ENCODE assay signal across 27 mouse cellular contexts in the genomic region with DNA sequence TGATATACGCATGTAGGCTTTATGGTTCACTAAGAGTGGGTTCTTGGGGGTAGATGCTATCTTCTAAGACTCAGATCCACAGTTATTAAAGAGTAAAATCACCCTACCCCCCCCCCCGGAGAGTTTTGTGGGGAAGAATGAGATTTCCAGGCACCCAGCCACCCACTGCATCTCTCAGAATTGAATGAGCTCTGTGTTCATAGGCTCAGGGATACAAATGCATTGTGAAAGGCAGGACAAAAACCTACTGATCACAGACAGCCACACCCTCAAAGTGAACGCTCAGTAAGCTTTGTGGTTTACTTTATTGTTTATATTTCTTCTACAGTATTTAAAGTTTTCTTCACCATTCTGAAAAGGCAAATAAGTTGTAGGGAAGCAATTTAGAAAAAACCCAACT. TPM values are rescaled to one million over a fixed set of nuclear protein-coding genes. Genes with fewer than 3 reads are reported as not detected.
DNase-seq lines count a peak whose midpoint lies in the region; ATAC-seq and TF ChIP-seq lines count a peak whose summit lies in the region.
"Had no signal": no experiment of that assay in that cellular context is flagged by ENCODE, and none has a peak within 500 bp of the region (broad histone marks: within the 10 kb centered on the region; RNA-seq: fewer than 3 reads in every experiment).

No protein-coding gene starts in this region.

- H3K4me3 ChIP-seq in cortical plate, adult 2 months (ENCODE audit: insufficient read depth, low read length) = no peak overlapping the region
- no peak overlapping the region for H3K4me3 ChIP-seq in liver, embryonic 12.5 days
- H3K4me3 ChIP-seq: embryonic facial prominence, embryonic 10.5 days; embryonic facial prominence, embryonic 12.5 days; forebrain, embryonic 13.5 days; forebrain, embryonic 15.5 days had no signal

- no peak for TF ChIP-seq POLR2A in cortical plate, adult 2 months (IDR thresholded peaks at IDR 0.05; ENCODE audit: extremely low read depth, insufficient read depth, low read length)

- H3K9me3 ChIP-seq in liver, embryonic 12.5 days (replicated peaks) = no peaks in the 10 kb centered on the region
- H3K9me3 ChIP-seq: embryonic facial prominence, embryonic 10.5 days; embryonic facial prominence, embryonic 12.5 days; forebrain, embryonic 13.5 days; forebrain, embryonic 15.5 days had no signal

- no peak overlapping the region for H3K4me2 ChIP-seq in liver, embryonic 12.5 days
- H3K4me2 ChIP-seq: embryonic facial prominence, embryonic 12.5 days; forebrain, embryonic 13.5 days; forebrain, embryonic 15.5 days had no signal

- ATAC-seq in monocyte, adult 5-6 weeks (replicated peaks; ENCODE audit: insufficient number of reproducible peaks, low FRiP score, low TSS enrichment, poor library complexity, severe bottlenecking) = no peak
- ATAC-seq in liver, embryonic 12.5 days = no peak
- ATAC-seq: forebrain, embryonic 13.5 days; forebrain, embryonic 15.5 days; forebrain, postnatal 0 days had no signal

- H3K9ac ChIP-seq in liver, embryonic 12.5 days = no peak overlapping the region
- H3K9ac ChIP-seq: embryonic facial prominence, embryonic 12.5 days; forebrain, embryonic 13.5 days; forebrain, embryonic 15.5 days; forebrain, postnatal 0 days had no signal

- TF ChIP-seq CTCF in cortical plate, adult 2 months (IDR thresholded peaks at IDR 0.05; ENCODE audit: extremely low read depth, insufficient read depth, low read length) = no peak

- H3K27ac ChIP-seq in cortical plate, adult 2 months (ENCODE audit: insufficient read depth, low read length) = 0 out of 2 replicates have a peak overlapping the region, but pooled peaks have one; percentile 71
- H3K27ac ChIP-seq in liver, embryonic 12.5 days = no peak overlapping the region
- H3K27ac ChIP-seq: embryonic facial prominence, embryonic 10.5 days; embryonic facial prominence, embryonic 12.5 days; forebrain, embryonic 13.5 days; forebrain, embryonic 15.5 days had no signal

- DNase-seq in layer of hippocampus, adult 11-12 months (ENCODE audit: low spot score) = peak; percentile 29
- DNase-seq in layer of hippocampus, postnatal 10 days (ENCODE audit: low spot score in 2 of 2) = no peak
- peak; percentile 27 for DNase-seq in layer of hippocampus, adult 9-11 months
- DNase-seq in layer of hippocampus, postnatal 25 days (ENCODE audit: extremely low spot score in 1 of 2, low spot score in 1 of 2) = no peak
- peak; percentile 81 for DNase-seq in brain, adult 2 months (ENCODE audit: low read depth, low spot score)
- DNase-seq: adrenal gland, adult 2 months; adrenal gland, postnatal 10 days; adrenal gland, postnatal 25 days; cerebellum, adult 11-12 months; cerebellum, adult 8-10 months; cerebellum, adult 9-11 months; cerebellum, postnatal 14 days; cerebellum, postnatal 36 days; forebrain, postnatal 0 days had no signal

- H3K27me3 ChIP-seq in liver, embryonic 12.5 days (replicated peaks) = no peaks in the 10 kb centered on the region
- H3K27me3 ChIP-seq: embryonic facial prominence, embryonic 12.5 days; forebrain, embryonic 13.5 days; forebrain, embryonic 15.5 days had no signal

- 62% methylated on average over 3 of the region's 3 CpGs for WGBS in liver, embryonic 12.5 days (ENCODE audit: insufficient replicate concordance)

- no peaks in the 10 kb centered on the region for H3K4me1 ChIP-seq in cortical plate, adult 2 months (ENCODE audit: control insufficient read depth, insufficient read depth, low read length)
- no peaks in the 10 kb centered on the region for H3K4me1 ChIP-seq in liver, embryonic 12.5 days
- H3K4me1 ChIP-seq: embryonic facial prominence, embryonic 10.5 days; embryonic facial prominence, embryonic 12.5 days; forebrain, embryonic 13.5 days; forebrain, embryonic 15.5 days had no signal

- H3K36me3 ChIP-seq in liver, embryonic 12.5 days = no peaks in the 10 kb centered on the region
- H3K36me3 ChIP-seq: embryonic facial prominence, embryonic 10.5 days; embryonic facial prominence, embryonic 12.5 days; forebrain, embryonic 15.5 days had no signal

RNA-seq across cellular contexts. Expression of gene Cyp2j12, which starts 6.7 kb away (rescaled TPM):
- total RNA-seq in layer of hippocampus, postnatal 10 days (2021) = under 1 TPM in 1 of 2 experiments, not detected in 1; 0.20 TPM
- 1 to 10 TPM; 4.3 to 4.8 TPM for total RNA-seq in layer of hippocampus, postnatal 25 days (2021)
- 4.4 and 6.8 TPM in 2 replicates for polyA plus RNA-seq in cortical plate, adult 2 months (2012; rRNA removed)
- not detected in 3 replicates for total RNA-seq in monocyte, adult 5-6 weeks (2017)
- polyA plus RNA-seq in liver, embryonic 12.5 days (2016; fragmentation: Nextera tagmentation; extraction: Ambion mirVana) = not detected in 2 replicates
- total RNA-seq: common myeloid progenitor, adult 5-6 weeks; ES-E14; forebrain, postnatal 0 days; MEL had no signal
- polyA plus RNA-seq: adrenal gland, adult 2 months; C2C12; embryonic facial prominence, embryonic 10.5 days; embryonic facial prominence, embryonic 12.5 days; embryonic facial prominence, embryonic 14.5 days; forebrain, embryonic 11.5 days; forebrain, embryonic 13.5 days; forebrain, embryonic 15.5 days; forebrain, postnatal 0 days had no signal

RNA-seq across cellular contexts. Expression of gene Cyp2j13, which starts 56.9 kb away (rescaled TPM):
- under 1 TPM; 0.43 to 0.80 TPM for total RNA-seq in layer of hippocampus, postnatal 10 days (2021)
- total RNA-seq in layer of hippocampus, postnatal 25 days (2021) = 1 to 10 TPM; 1.7 to 2.3 TPM
- not detected in 2 replicates for polyA plus RNA-seq in cortical plate, adult 2 months (2012; rRNA removed)
- not detected in 3 replicates for total RNA-seq in monocyte, adult 5-6 weeks (2017)
- not detected in 2 replicates for polyA plus RNA-seq in liver, embryonic 12.5 days (2016; fragmentation: Nextera tagmentation; extraction: Ambion mirVana)
- total RNA-seq: adrenal gland, adult 2 months; adrenal gland, postnatal 10 days; adrenal gland, postnatal 25 days; common myeloid progenitor, adult 5-6 weeks; forebrain, postnatal 0 days; MEL had no signal
- polyA plus RNA-seq: adrenal gland, adult 2 months; C2C12; embryonic facial prominence, embryonic 14.5 days; forebrain, postnatal 0 days had no signal

Comparison
In these comparisons a context has a peak if more than half of its experiments do, and no peak if none do; other contexts are left out.
1. DNase-seq: peak in layer of hippocampus, adult 11-12 months (single experiment), layer of hippocampus, adult 9-11 months (single experiment) and brain, adult 2 months (single experiment); none in layer of hippocampus, postnatal 10 days (0 of 2) and layer of hippocampus, postnatal 25 days (0 of 2).